Comparison of ENCODE assay signal across 7 mouse cellular contexts in the genomic region with DNA sequence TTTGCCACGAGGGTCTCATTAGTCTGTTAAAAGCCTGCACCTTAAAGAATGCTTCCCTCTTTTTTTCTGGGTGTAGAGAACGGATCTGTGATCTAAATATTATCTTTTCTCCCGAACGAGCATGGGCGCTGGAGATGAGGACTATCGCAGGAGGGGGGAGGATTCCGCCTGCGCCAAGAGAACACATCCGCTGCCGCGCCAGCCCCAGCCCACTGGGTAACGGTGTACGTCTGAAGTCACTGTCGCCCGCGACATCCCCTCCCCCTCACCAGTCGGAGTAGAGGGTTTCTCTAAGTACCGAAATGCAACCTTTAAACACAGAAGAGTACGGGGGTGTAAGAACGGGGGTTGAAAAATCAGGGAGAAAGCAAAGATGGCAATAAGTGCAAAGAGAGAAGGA. TPM values are rescaled to one million over a fixed set of nuclear protein-coding genes. Genes with fewer than 3 reads are reported as not detected.
DNase-seq lines count a peak whose midpoint lies in the region; ATAC-seq and TF ChIP-seq lines count a peak whose summit lies in the region.

No protein-coding gene starts in this region.

- peak overlapping the region; percentile 97 for H3K27ac ChIP-seq in ES-Bruce4 (ENCODE audit: insufficient read depth, low read length)
- H3K27ac ChIP-seq in forebrain, embryonic 10.5 days, result peak overlapping the region; percentile 97
- peak overlapping the region; percentile 97; the same call in 1 of the 2 replicates for H3K27ac ChIP-seq in hindbrain, postnatal 0 days

- ATAC-seq in hindbrain, postnatal 0 days, result no peak

- peak; percentile 62 for DNase-seq in adrenal gland, postnatal 10 days
- DNase-seq in forebrain, embryonic 10.5 days (ENCODE audit: extremely low spot score, low spot score), result no peak
- DNase-seq in hindbrain, postnatal 0 days (ENCODE audit: low spot score), result peak; percentile 59
- peak; percentile 56 to 76 for DNase-seq in left cerebral cortex, adult 18-20 months (ENCODE audit: low spot score in 2 of 2)
- peak; percentile 43 for DNase-seq in lung, postnatal 25 days (ENCODE audit: low spot score)
- peak; percentile 23 to 41 for DNase-seq in spleen, postnatal 14 days (ENCODE audit: low spot score in 2 of 2)

- no peak for TF ChIP-seq CTCF in ES-Bruce4 (IDR thresholded peaks at IDR 0.05; ENCODE audit: low read depth, low read length)
- TF ChIP-seq CTCF in hindbrain, postnatal 0 days (IDR thresholded peaks at IDR 0.05; ENCODE audit: low read depth), result no peak

- peak overlapping the region; percentile 96 for H3K9ac ChIP-seq in ES-Bruce4 (ENCODE audit: low read depth, poor library complexity, severe bottlenecking)
- peak overlapping the region; percentile 70 for H3K9ac ChIP-seq in hindbrain, postnatal 0 days (replicated peaks; ENCODE audit: low read length)

- H3K36me3 ChIP-seq in ES-Bruce4 (ENCODE audit: control insufficient read depth, insufficient read depth, low read length, poor library complexity, severe bottlenecking), result peaks cover 24% of the 10 kb centered on the region
- peaks cover 45% of the 10 kb centered on the region for H3K36me3 ChIP-seq in forebrain, embryonic 10.5 days (replicated peaks)
- H3K36me3 ChIP-seq in hindbrain, postnatal 0 days (ENCODE audit: insufficient read depth, low read length), result no peaks in the 10 kb centered on the region

- peak overlapping the region; percentile 99 for H3K4me3 ChIP-seq in ES-Bruce4 (ENCODE audit: low read depth, low read length)
- peak overlapping the region; percentile 75 for H3K4me3 ChIP-seq in forebrain, embryonic 10.5 days
- peak overlapping the region; percentile 62 for H3K4me3 ChIP-seq in hindbrain, postnatal 0 days (ENCODE audit: low read length)

- WGBS in forebrain, embryonic 10.5 days, result 17% methylated on average over 20 of the region's 20 CpGs
- WGBS in hindbrain, postnatal 0 days, result 25% methylated on average over 20 of the region's 20 CpGs

- no peaks in the 10 kb centered on the region for H3K9me3 ChIP-seq in ES-Bruce4 (replicated peaks; ENCODE audit: control insufficient read depth, insufficient read depth, low read length, poor library complexity, severe bottlenecking)
- H3K9me3 ChIP-seq in forebrain, embryonic 10.5 days, result no peaks in the 10 kb centered on the region; the same call in 1 of the 2 replicates
- no peaks in the 10 kb centered on the region for H3K9me3 ChIP-seq in hindbrain, postnatal 0 days (ENCODE audit: low read length)

- no peak for TF ChIP-seq POLR2A in ES-Bruce4 (IDR thresholded peaks at IDR 0.05; ENCODE audit: insufficient read depth, low read length)

- peak overlapping the region; percentile 67 for H3K4me2 ChIP-seq in hindbrain, postnatal 0 days (ENCODE audit: low read depth, low read length)

- no peaks in the 10 kb centered on the region for H3K27me3 ChIP-seq in ES-Bruce4 (ENCODE audit: control insufficient read depth, insufficient read depth, low read length, poor library complexity, severe bottlenecking)
- H3K27me3 ChIP-seq in forebrain, embryonic 10.5 days (ENCODE audit: poor library complexity, severe bottlenecking), result peaks cover 4% of the 10 kb centered on the region; the same call in 1 of the 2 replicates
- no peaks in the 10 kb centered on the region for H3K27me3 ChIP-seq in hindbrain, postnatal 0 days (ENCODE audit: insufficient read depth, low read length)

- no peak for TF ChIP-seq EP300 in ES-Bruce4 (IDR thresholded peaks at IDR 0.05; ENCODE audit: insufficient read depth, low read depth, low read length)

- peaks cover 2% of the 10 kb centered on the region for H3K4me1 ChIP-seq in ES-Bruce4 (ENCODE audit: control insufficient read depth, insufficient read depth, low read length)
- H3K4me1 ChIP-seq in forebrain, embryonic 10.5 days, result peaks cover 35% of the 10 kb centered on the region
- no peaks in the 10 kb centered on the region for H3K4me1 ChIP-seq in hindbrain, postnatal 0 days (ENCODE audit: insufficient read depth, low read length)

RNA-seq across cellular contexts. Expression of gene Hcfc1, which starts 0.8 kb away (rescaled TPM):
- polyA plus RNA-seq in ES-Bruce4 (2011; ENCODE audit: insufficient read depth, insufficient read length, low read depth, missing spikeins), result 91.4 and 96.4 TPM in 2 replicates
- 10 to 100 TPM; 51.0 to 74.9 TPM for total RNA-seq in adrenal gland, postnatal 10 days (2021)
- 83.4 and 89.9 TPM in 2 replicates for polyA plus RNA-seq in forebrain, embryonic 10.5 days (2016; fragmentation: Nextera tagmentation; extraction: Ambion mirVana)
- 114 and 133 TPM in 2 replicates for total RNA-seq in hindbrain, postnatal 0 days (2014; rRNA removed)
- polyA plus RNA-seq in hindbrain, postnatal 0 days (2015; fragmentation: Nextera tagmentation; extraction: Ambion mirVana), result 27.3 and 34.9 TPM in 2 replicates
- total RNA-seq in left cerebral cortex, adult 18-20 months (2021), result 10 to 100 TPM; 67.0 to 69.2 TPM

RNA-seq across cellular contexts. Expression of gene Renbp, which starts 34.7 kb away (rescaled TPM):
- polyA plus RNA-seq in ES-Bruce4 (2011; ENCODE audit: insufficient read depth, insufficient read length, low read depth, missing spikeins), result 79.7 and 84.6 TPM in 2 replicates
- total RNA-seq in adrenal gland, postnatal 10 days (2021), result 10 to 100 TPM; 17.4 to 19.2 TPM
- 17.3 and 18.7 TPM in 2 replicates for polyA plus RNA-seq in forebrain, embryonic 10.5 days (2016; fragmentation: Nextera tagmentation; extraction: Ambion mirVana)
- total RNA-seq in hindbrain, postnatal 0 days (2014; rRNA removed), result 5.5 and 6.3 TPM in 2 replicates
- 15.2 and 16.5 TPM in 2 replicates for polyA plus RNA-seq in hindbrain, postnatal 0 days (2015; fragmentation: Nextera tagmentation; extraction: Ambion mirVana)
- total RNA-seq in left cerebral cortex, adult 18-20 months (2021), result 1 to 10 TPM; 7.2 to 7.5 TPM

RNA-seq across cellular contexts. Expression of gene Naa10, which starts 43.6 kb away (rescaled TPM):
- 77.1 and 87.9 TPM in 2 replicates for polyA plus RNA-seq in ES-Bruce4 (2011; ENCODE audit: insufficient read depth, insufficient read length, low read depth, missing spikeins)
- total RNA-seq in adrenal gland, postnatal 10 days (2021), result 10 to 100 TPM; 86.5 to 99.0 TPM
- polyA plus RNA-seq in forebrain, embryonic 10.5 days (2016; fragmentation: Nextera tagmentation; extraction: Ambion mirVana), result 171 and 175 TPM in 2 replicates
- total RNA-seq in hindbrain, postnatal 0 days (2014; rRNA removed), result 70.7 and 79.2 TPM in 2 replicates
- 102 and 104 TPM in 2 replicates for polyA plus RNA-seq in hindbrain, postnatal 0 days (2015; fragmentation: Nextera tagmentation; extraction: Ambion mirVana)
- total RNA-seq in left cerebral cortex, adult 18-20 months (2021), result 10 to 100 TPM; 50.9 to 59.8 TPM

RNA-seq across cellular contexts. Expression of gene Arhgap4, which starts 43.6 kb away (rescaled TPM):
- polyA plus RNA-seq in ES-Bruce4 (2011; ENCODE audit: insufficient read depth, insufficient read length, low read depth, missing spikeins), result 3.5 and 4.7 TPM in 2 replicates
- 1 to 10 TPM; 7.9 to 9.2 TPM for total RNA-seq in adrenal gland, postnatal 10 days (2021)
- 2.0 and 3.2 TPM in 2 replicates for polyA plus RNA-seq in forebrain, embryonic 10.5 days (2016; fragmentation: Nextera tagmentation; extraction: Ambion mirVana)
- 7.0 and 7.1 TPM in 2 replicates for total RNA-seq in hindbrain, postnatal 0 days (2014; rRNA removed)
- polyA plus RNA-seq in hindbrain, postnatal 0 days (2015; fragmentation: Nextera tagmentation; extraction: Ambion mirVana), result 1.6 and 1.7 TPM in 2 replicates
- total RNA-seq in left cerebral cortex, adult 18-20 months (2021), result 1 to 10 TPM; 3.7 to 3.8 TPM

RNA-seq across cellular contexts. Expression of gene Irak1, which starts 58.4 kb away (rescaled TPM):
- 35.1 and 35.4 TPM in 2 replicates for polyA plus RNA-seq in ES-Bruce4 (2011; ENCODE audit: insufficient read depth, insufficient read length, low read depth, missing spikeins)
- 10 to 100 TPM; 82.2 to 96.8 TPM for total RNA-seq in adrenal gland, postnatal 10 days (2021)
- polyA plus RNA-seq in forebrain, embryonic 10.5 days (2016; fragmentation: Nextera tagmentation; extraction: Ambion mirVana), result 56.6 and 63.3 TPM in 2 replicates
- total RNA-seq in hindbrain, postnatal 0 days (2014; rRNA removed), result 57.6 and 71.0 TPM in 2 replicates
- 38.7 and 39.2 TPM in 2 replicates for polyA plus RNA-seq in hindbrain, postnatal 0 days (2015; fragmentation: Nextera tagmentation; extraction: Ambion mirVana)
- total RNA-seq in left cerebral cortex, adult 18-20 months (2021), result 10 to 100 TPM; 48.2 to 49.0 TPM
